Comparison of ENCODE assay signal across 11 mouse cellular contexts in genomic region chr6:41544381-41544924, GRCm38 (mm10). TPM values are rescaled to one million over a fixed set of nuclear protein-coding genes. Genes with fewer than 3 reads are reported as not detected.
DNase-seq lines count a peak whose midpoint lies in the region; ATAC-seq and TF ChIP-seq lines count a peak whose summit lies in the region.
"Had no signal": no experiment of that assay in that cellular context is flagged by ENCODE, and none has a peak within 500 bp of the region (broad histone marks: within the 10 kb centered on the region; RNA-seq: fewer than 3 reads in every experiment).

No protein-coding gene starts in this region.

- no peak overlapping the region for H3K27ac ChIP-seq in midbrain, embryonic 11.5 days (ENCODE audit: low read depth, low read length)
- no peak overlapping the region for H3K27ac ChIP-seq in midbrain, embryonic 10.5 days (replicated peaks)
- no peak overlapping the region for H3K27ac ChIP-seq in forebrain, embryonic 12.5 days
- H3K27ac ChIP-seq in midbrain, embryonic 13.5 days, result no peak overlapping the region
- H3K27ac ChIP-seq in liver, postnatal 0 days (ENCODE audit: low read depth), result no peak overlapping the region
- H3K27ac ChIP-seq: liver, embryonic 15.5 days had no signal

- H3K4me3 ChIP-seq in midbrain, embryonic 11.5 days (ENCODE audit: low read depth, low read length), result no peak overlapping the region
- H3K4me3 ChIP-seq in midbrain, embryonic 10.5 days, result no peak overlapping the region
- no peak overlapping the region for H3K4me3 ChIP-seq in forebrain, embryonic 12.5 days (replicated peaks)
- no peak overlapping the region for H3K4me3 ChIP-seq in midbrain, embryonic 13.5 days (replicated peaks)
- no peak overlapping the region for H3K4me3 ChIP-seq in liver, postnatal 0 days (ENCODE audit: low read depth, low read length)
- H3K4me3 ChIP-seq: liver, embryonic 15.5 days had no signal

- H3K4me2 ChIP-seq in midbrain, embryonic 11.5 days, result peak overlapping the region; percentile 52; the same call in 1 of the 2 replicates
- H3K4me2 ChIP-seq in forebrain, embryonic 12.5 days, result peak overlapping the region; percentile 59
- H3K4me2 ChIP-seq in midbrain, embryonic 13.5 days (replicated peaks), result peak overlapping the region; percentile 64
- H3K4me2 ChIP-seq in liver, postnatal 0 days (ENCODE audit: low read depth, low read length), result no peak overlapping the region

- TF ChIP-seq EP300 in liver, postnatal 0 days (IDR thresholded peaks at IDR 0.05; ENCODE audit: low read depth), result no peak

- H3K9me3 ChIP-seq in midbrain, embryonic 11.5 days (ENCODE audit: control insufficient read depth, low read length), result no peaks in the 10 kb centered on the region
- no peaks in the 10 kb centered on the region for H3K9me3 ChIP-seq in midbrain, embryonic 10.5 days (replicated peaks)
- no peaks in the 10 kb centered on the region for H3K9me3 ChIP-seq in forebrain, embryonic 12.5 days
- H3K9me3 ChIP-seq in midbrain, embryonic 13.5 days, result no peaks in the 10 kb centered on the region
- no peaks in the 10 kb centered on the region for H3K9me3 ChIP-seq in liver, postnatal 0 days (ENCODE audit: low read length)
- H3K9me3 ChIP-seq: liver, embryonic 15.5 days had no signal

- DNase-seq in midbrain, embryonic 11.5 days (ENCODE audit: low spot score, missing footprints), result peak; percentile 84
- DNase-seq in midbrain, embryonic 10.5 days (ENCODE audit: low spot score), result no peak
- DNase-seq in thymus, postnatal 14 days, result peak; percentile 55
- DNase-seq in natural killer cell, adult 2 months (ENCODE audit: low spot score in 2 of 2), result no peak
- DNase-seq in spleen, postnatal 4 days (ENCODE audit: low spot score in 2 of 2), result no peak
- no peak for DNase-seq in liver, postnatal 0 days
- DNase-seq: adrenal gland, adult 2 months; kidney, adult 18-20 months had no signal

- no peaks in the 10 kb centered on the region for H3K36me3 ChIP-seq in midbrain, embryonic 11.5 days (ENCODE audit: control insufficient read depth, insufficient read depth, low read length)
- H3K36me3 ChIP-seq in midbrain, embryonic 10.5 days, result no peaks in the 10 kb centered on the region
- H3K36me3 ChIP-seq in forebrain, embryonic 12.5 days (replicated peaks), result no peaks in the 10 kb centered on the region
- no peaks in the 10 kb centered on the region for H3K36me3 ChIP-seq in midbrain, embryonic 13.5 days
- no peaks in the 10 kb centered on the region for H3K36me3 ChIP-seq in liver, postnatal 0 days (replicated peaks; ENCODE audit: insufficient read depth, low read length)
- H3K36me3 ChIP-seq: liver, embryonic 15.5 days had no signal

- H3K4me1 ChIP-seq in midbrain, embryonic 11.5 days (ENCODE audit: control insufficient read depth, insufficient read depth, low read length), result no peaks in the 10 kb centered on the region
- peaks cover 18% of the 10 kb centered on the region for H3K4me1 ChIP-seq in midbrain, embryonic 10.5 days
- H3K4me1 ChIP-seq in forebrain, embryonic 12.5 days, result peaks cover 18% of the 10 kb centered on the region
- peaks cover 17% of the 10 kb centered on the region for H3K4me1 ChIP-seq in midbrain, embryonic 13.5 days (replicated peaks)
- no peaks in the 10 kb centered on the region for H3K4me1 ChIP-seq in liver, postnatal 0 days (ENCODE audit: insufficient read depth)

- no peak for TF ChIP-seq CTCF in liver, postnatal 0 days (IDR thresholded peaks at IDR 0.05; ENCODE audit: low read depth)

- no peak overlapping the region for H3K9ac ChIP-seq in midbrain, embryonic 11.5 days (ENCODE audit: low read length)
- no peak overlapping the region for H3K9ac ChIP-seq in forebrain, embryonic 12.5 days
- no peak overlapping the region for H3K9ac ChIP-seq in midbrain, embryonic 13.5 days (replicated peaks)
- H3K9ac ChIP-seq in liver, postnatal 0 days (replicated peaks), result no peak overlapping the region
- H3K9ac ChIP-seq: liver, embryonic 15.5 days had no signal

- no peaks in the 10 kb centered on the region for H3K27me3 ChIP-seq in midbrain, embryonic 11.5 days (ENCODE audit: control insufficient read depth, insufficient read depth, low read length)
- peaks cover 27% of the 10 kb centered on the region for H3K27me3 ChIP-seq in midbrain, embryonic 10.5 days (ENCODE audit: low read depth, poor library complexity, severe bottlenecking)
- H3K27me3 ChIP-seq in forebrain, embryonic 12.5 days, result peaks cover 7% of the 10 kb centered on the region; the same call in 1 of the 2 replicates
- H3K27me3 ChIP-seq in midbrain, embryonic 13.5 days, result 0 out of 2 replicates have a peak, but pooled peaks cover 9% of the 10 kb centered on the region
- H3K27me3 ChIP-seq in liver, postnatal 0 days (ENCODE audit: insufficient read depth, low read length), result no peaks in the 10 kb centered on the region

- ATAC-seq in midbrain, embryonic 11.5 days (ENCODE audit: low FRiP score), result peak; percentile 58
- peak; percentile 54; the same call in 1 of the 2 replicates for ATAC-seq in forebrain, embryonic 12.5 days (ENCODE audit: low FRiP score)
- ATAC-seq in midbrain, embryonic 13.5 days, result peak; percentile 74
- ATAC-seq in liver, postnatal 0 days, result no peak

- 64% methylated on average over 5 of the region's 5 CpGs for WGBS in midbrain, embryonic 11.5 days
- 74% methylated on average over 5 of the region's 5 CpGs for WGBS in midbrain, embryonic 10.5 days
- 60% methylated on average over 5 of the region's 5 CpGs for WGBS in forebrain, embryonic 12.5 days
- 41% methylated on average over 5 of the region's 5 CpGs for WGBS in midbrain, embryonic 13.5 days
- WGBS in liver, postnatal 0 days (ENCODE audit: insufficient replicate concordance), result 71% methylated on average over 5 of the region's 5 CpGs

RNA-seq across cellular contexts. Expression of gene Prss2, which starts 22.9 kb away (rescaled TPM):
- not detected in 2 replicates for polyA plus RNA-seq in midbrain, embryonic 11.5 days (2014; fragmentation: Nextera tagmentation; extraction: Ambion mirVana)
- not detected in 2 replicates for polyA plus RNA-seq in midbrain, embryonic 10.5 days (2016; fragmentation: Nextera tagmentation; extraction: Ambion mirVana)
- not detected in 2 replicates for polyA plus RNA-seq in forebrain, embryonic 12.5 days (2016; fragmentation: Nextera tagmentation; extraction: Ambion mirVana)
- polyA plus RNA-seq in midbrain, embryonic 13.5 days (2015; fragmentation: Nextera tagmentation; extraction: Ambion mirVana), result not detected in 2 replicates
- polyA plus RNA-seq in liver, postnatal 0 days (2015; fragmentation: Nextera tagmentation; extraction: Ambion mirVana), result 0.18 and 10.5 TPM in 2 replicates

Comparison
In these comparisons a context has a peak if more than half of its experiments do, and no peak if none do; other contexts are left out.
1. DNase-seq: peak in midbrain, embryonic 11.5 days (single experiment) and thymus, postnatal 14 days (single experiment); none in midbrain, embryonic 10.5 days (single experiment), natural killer cell, adult 2 months (0 of 2), spleen, postnatal 4 days (0 of 2) and liver, postnatal 0 days (single experiment).